Mouse (Mus musculus) inflammation-experienced regulatory T-cells, adult 6 months (primary cell): ENCODE results near the gene Nt5c2. TPM values are rescaled to one million over a fixed set of nuclear protein-coding genes. Genes with fewer than 3 reads are reported as not detected.

ENCODE experiments used
- ATAC-seq: one replicate; pipeline ENCODE4 v1.8.0; 2017
- polyA plus RNA-seq, 3 experiments: library from polyadenylated mRNA; unstranded; fragments of 100-300 nt; shearing (Covaris generic); gene quantifications; one replicate each; pipeline ENCODE4 v1.2.1; 2017

Nt5c2 gene
- polyA plus RNA-seq, 3 experiments from 2014 or later, result 22.1 to 37.3 (median 31.6) TPM

DNA sequence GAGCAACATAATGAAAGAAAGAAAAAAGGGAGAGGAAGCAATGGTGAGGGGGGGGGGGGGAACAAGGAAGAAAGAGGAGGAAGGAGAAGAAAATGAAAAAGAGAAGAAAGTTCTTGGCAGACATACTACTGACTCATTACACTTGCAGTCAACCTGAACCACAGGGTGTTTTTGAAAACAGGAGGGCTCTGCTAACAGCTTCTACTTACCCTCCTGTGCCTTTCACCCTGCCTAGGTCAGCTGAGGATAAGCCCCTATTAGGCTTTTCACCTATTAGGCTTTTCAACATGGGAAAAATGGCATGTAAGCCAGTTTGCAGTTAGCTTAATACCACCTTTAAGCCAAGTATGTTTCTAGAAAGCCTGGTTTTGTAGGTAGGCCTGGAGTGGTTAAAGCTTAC lies 51.5 kb downstream of the Nt5c2 start:
- no peak for ATAC-seq

DNA sequence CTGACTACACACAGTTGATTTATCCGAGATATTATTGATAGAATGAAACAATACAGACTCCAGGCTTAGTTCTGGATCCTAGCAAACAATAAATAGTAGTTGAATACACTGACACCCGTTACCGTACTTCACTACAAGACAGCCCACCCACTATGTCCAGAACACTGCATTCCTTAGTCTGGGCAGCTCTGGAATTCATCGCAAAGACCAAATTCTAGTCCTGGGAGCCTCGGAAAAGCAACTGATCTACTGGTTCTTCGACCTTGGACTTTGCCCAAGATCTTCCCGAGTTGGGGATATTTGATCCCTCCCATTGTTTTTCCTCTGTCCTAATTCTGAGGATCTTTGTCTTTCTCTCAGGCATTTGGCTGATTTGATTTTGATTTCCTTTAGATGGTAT lies 52.1 kb downstream of the Nt5c2 start:
- ATAC-seq, result no peak

GRCm38 (mm10) chr19:46962171-46962772 lies 52.7 kb downstream of the Nt5c2 start:
- ATAC-seq, result peak; percentile 74

DNA sequence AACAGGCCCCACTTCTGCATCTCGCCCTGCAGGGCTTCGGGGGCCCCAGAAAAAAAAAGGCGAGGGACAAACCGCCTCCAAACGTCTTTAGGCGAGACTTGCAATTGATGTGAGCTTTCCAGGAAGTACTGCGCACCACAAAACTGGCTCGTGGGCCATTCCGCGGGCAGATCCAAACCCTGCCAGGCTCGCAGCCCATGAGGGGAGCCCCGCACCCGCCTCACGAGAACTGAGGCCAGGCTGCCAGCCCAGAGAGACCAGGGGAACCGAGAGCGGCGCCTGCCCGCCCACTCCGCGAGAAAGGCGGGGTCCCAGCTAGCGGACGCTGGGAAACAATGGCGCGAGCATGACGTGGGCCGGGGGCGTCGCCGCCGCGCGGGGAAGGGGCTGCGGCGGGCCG lies 53.3 kb downstream of the Nt5c2 start:
- peak; percentile 74 for ATAC-seq

GRCm38 (mm10) chr19:46961047-46961651 lies 53.8 kb downstream of the Nt5c2 start:
- ATAC-seq, result no peak

DNA sequence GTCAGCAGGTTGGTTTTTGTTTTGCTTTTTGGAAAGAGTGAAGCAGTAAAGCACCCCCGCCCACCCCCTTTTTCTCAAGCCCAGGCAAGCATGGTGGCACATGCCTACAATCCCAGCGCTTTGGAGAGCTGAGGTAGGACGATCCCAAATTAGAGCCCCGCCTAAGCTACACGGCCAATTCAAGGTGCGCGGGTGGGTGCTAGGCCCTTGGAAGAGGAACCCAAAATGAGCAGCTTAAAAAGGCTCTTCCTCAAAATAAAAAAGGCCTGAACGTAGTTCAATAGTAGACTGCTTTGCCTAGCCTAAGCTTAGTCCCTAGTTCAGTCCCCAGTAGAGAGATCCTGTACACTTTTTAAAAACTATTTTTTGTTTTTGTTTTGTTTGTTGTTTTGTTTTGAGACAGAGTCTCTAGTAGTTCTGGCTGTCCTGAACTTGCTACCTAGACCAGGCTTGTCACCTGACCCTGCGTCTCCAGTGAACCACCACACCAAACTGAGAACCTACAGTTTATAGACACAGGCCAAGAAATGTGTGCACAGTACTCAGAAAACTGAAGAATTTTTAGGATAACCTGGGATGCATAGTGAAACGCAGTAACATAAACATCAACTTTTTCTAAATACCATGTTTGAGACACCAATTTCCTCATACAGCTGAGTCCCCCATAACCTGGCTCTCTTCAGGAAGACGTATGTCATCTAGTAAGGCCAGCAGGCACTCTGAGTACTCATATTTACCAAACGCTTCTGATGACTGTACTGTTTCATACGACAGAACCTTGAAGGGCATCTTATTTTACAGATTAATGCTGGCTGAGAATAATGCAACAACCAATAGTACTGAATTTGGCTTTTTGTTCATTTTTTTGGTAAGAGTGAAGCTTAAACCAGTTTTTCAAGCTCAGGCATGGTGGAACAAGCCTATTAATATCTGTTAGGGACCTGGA lies 54.6 kb downstream of the Nt5c2 start:
- no peak for ATAC-seq

DNA sequence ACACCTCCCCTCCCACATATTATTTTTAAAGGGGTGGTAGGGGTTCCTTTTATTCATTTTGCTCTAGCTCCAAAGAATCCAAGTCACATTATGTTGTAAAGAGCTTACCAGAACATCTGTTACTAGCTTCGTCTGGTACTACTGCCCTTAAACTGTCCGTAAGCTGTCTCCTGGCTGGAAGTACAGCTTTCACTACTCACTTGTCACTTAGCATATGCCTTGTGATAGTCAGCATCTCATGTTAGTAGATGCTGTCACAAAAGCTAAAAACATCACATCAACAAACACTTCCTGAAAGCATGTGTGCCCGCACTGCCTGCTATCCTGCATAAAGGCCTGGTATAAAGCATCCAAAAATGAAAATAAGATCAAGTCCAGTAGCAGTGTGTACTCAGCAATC lies 55.4 kb downstream of the Nt5c2 start:
- no peak for ATAC-seq

DNA sequence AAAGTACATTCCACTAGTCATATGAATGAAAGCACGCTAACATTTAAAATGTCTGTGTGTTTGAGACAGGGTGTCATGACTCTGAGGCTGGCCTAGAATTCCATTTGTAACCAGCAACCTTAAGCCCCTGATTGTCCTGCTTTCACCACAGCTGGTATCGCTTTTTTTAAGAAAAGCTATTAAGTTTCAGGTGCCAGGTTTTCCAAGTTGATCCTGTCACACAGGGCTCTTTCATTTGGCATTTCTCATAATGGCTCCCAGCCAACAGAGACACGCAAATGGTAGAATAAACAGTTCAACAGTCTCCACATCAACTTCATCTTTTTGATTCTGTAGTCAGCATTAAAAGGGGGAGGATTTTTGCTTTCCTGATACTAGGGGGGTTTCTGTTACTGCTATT lies 56.4 kb downstream of the Nt5c2 start:
- no peak for ATAC-seq

DNA sequence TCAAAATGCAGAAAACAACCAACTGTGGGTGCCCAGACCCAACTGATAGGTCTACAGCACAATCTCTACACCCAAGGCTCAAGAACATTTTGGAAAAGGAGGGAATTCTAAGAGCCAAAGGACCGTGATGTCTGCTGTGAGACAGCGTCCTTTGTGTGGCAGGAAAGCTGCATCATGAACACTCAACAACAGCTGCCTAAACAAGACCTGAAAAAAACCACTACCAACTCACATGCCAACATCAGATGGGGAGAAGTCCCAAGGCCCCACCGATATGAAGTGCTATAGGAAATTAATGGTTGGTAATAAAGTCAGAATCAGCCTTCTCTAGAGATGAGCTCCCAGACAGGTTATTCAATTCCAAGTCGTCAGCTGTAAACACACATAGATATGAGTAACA lies 57.0 kb downstream of the Nt5c2 start:
- ATAC-seq, result no peak

DNA sequence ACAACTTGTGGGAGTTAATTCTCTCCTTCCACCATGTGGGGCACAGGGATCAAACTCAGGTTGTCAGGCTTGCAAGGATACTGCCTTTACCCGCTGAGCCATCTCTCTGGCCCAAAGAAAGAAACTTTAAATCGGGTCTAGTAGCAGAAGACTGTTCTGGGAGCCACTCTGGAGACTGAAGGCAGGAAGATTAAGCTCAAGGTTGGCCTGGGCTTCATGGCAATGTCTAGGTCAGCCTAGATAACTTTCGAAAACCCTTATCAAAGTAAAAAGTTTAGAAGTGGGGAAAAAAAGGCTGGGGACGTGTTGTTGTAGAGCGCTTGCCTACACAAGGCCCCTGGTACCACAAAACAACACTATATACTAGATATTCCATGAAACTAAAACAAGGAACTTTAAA lies 58.0 kb downstream of the Nt5c2 start:
- no peak for ATAC-seq

- no peak for ATAC-seq
Measured at GRCm38 (mm10) chr19:46956410-46956809, 58.5 kb downstream of the Nt5c2 start.

- no peak for ATAC-seq
Measured at GRCm38 (mm10) chr19:46955630-46956029, 59.3 kb downstream of the Nt5c2 start.

DNA sequence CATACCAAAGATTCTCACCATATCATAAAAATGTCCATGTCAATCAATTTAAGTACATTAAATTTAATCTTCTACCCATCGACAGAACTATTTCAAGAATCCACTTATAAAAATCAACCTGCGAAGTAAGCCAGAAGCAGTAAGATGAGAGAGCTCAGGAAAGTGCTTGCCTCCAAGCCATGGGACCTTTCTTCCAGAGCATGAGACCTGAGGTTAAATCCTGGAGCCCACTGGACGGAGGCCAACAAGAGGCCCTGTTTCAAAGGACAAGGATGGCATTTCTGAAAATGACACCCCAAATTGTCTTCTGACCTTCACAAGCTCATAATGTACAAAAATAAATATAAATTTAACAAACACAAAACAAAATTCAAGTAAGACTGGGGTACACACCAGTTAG lies 61.4 kb downstream of the Nt5c2 start:
- ATAC-seq, result no peak

DNA sequence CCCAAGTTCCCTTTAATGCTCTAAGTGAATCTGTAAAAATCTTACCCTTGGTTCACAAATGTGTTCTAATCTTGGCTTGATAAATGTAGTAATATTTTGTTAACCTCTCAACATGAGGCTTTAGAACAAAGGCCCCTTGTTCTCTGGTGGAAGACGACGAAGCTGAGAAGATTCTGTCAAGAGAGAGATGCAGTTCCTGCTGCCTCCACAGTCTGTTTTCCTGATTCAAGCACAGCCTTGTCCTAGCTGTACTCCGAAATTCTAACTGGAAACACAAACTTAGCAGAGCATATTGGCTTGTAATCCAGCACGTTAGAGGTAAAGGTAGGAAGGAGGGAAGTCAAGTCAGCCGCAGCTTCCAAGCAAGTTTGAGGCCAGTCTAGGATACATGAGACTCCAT lies 62.0 kb downstream of the Nt5c2 start:
- no peak for ATAC-seq

DNA sequence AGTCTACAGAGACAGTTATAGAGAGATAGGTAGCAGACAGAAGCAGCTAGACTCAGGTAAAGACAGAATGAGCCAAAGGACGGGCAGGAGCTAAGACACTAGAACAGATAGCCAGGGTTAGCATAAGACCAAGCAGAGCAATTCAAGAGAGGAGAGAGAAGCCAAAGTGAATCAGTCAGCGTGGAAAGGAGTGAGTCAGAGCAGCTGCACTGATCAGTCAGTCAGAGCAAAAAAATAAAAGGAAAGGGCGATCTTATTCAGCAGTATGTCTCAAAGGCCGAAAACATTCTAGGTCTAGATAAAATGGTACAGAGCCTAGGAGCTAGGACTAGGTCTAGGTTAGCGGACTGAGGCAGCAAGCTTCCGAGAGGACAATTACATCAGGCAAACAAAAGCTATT lies 70.6 kb downstream of the Nt5c2 start:
- ATAC-seq, result no peak

GRCm38 (mm10) chr19:46937173-46937572 lies 77.8 kb downstream of the Nt5c2 start:
- no peak for ATAC-seq

DNA sequence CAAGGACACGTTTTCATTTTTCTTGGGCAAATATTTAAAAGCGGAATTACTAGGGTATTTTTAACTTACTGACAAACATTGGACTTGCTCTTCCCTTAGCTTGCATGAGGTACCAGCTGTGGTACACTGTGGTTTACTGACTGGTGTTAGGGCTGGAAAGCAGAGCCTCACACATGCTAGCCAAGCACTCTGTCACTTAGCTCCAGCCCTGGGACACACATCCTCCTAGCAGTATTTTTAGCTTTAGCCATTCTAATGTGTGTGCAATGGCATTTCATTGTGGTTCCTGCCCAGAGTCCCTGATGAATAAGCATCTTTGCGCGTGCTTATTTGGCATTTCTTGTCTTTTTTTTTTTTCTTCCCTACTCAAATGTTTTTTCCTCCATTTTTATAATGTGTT lies 80.9 kb downstream of the Nt5c2 start:
- ATAC-seq, result no peak

- no peak for ATAC-seq
Measured at GRCm38 (mm10) chr19:46932608-46933007, 82.3 kb downstream of the Nt5c2 start.

DNA sequence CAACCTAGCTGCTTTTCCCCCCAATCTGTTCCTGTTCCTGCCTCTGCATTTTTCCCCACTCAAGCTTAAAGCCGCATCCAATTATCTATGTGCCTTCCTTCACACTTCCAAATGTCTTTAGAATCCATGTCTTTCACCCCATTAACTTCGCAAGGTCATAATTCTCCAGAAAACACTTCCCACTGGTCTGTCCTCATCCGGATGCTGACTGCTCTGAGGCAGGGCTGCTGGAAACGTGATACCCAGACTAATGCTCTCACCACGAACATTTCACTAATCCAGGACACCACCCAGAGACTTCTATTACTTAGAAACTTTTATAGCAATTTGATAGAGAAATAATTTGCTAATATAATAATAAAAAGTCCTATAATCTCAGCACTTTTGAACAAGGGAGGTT lies 84.9 kb downstream of the Nt5c2 start:
- ATAC-seq, result no peak

DNA sequence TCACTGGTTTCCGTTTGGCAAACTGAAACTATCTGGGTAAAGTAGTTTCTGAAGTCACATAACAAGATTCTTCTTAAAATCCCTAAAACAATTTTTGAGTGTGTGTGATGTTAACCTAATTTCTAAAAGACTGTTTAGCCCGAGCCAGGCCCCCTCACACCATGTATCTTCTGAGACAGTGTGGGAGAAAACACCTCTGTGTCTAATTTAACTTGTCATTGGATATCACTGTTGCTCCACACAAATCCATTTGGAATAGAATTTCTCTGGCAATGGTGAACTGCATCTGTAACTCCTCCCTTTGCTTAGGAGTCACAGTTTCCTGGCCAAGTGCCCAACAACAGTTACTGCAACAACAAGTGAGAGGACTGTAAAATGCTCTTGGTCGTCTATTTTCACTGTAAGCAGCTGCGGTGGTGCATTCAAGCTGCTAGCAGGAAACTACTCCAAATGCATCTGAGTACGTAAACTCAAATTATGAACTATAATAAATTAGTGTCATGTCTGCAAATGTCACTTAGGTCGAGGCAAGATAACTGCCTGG lies 85.8 kb downstream of the Nt5c2 start:
- ATAC-seq, result peak; percentile 59

GRCm38 (mm10) chr19:46928136-46928535 lies 86.8 kb downstream of the Nt5c2 start:
- ATAC-seq, result no peak

DNA sequence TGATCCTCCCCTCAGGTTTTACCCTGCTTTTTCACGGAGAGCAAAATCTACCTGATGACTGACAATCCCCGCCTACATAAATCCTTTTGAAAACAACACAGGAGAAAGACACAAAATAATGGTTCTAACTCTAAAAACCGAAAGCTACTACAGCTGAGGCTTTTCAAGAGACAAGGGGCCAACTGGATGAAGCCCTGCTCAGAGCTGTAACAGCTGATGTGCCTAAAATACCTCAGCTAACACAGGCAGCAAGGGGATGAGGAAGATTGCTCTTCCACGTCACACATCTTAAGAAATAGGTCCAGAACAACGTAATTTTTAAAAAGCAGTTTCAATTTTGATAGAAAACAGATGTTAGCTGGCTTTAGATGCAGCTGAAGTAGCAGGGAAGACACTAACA lies 88.0 kb downstream of the Nt5c2 start:
- peak; percentile 40 for ATAC-seq

- no peak for ATAC-seq
Measured at GRCm38 (mm10) chr19:46926357-46926756, 88.6 kb downstream of the Nt5c2 start.

DNA sequence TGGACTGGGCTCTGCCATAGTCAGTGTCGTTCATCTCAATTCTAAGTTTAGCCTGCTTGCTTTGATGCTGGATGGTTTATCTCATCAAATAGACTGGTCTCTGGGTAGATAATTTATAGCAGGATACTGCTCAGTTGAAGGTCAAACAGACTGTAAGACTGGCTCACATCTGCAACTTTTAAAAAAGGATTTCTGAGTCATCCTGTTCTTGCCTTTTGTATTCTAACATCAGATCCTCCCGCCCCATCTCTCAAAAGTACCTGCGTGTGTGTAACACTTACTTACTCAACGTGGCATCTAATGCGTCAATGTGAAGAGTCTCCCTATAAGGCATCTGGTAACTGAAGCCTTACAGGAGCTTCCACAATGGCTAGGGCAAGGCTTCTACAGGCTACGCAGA lies 94.4 kb downstream of the Nt5c2 start:
- no peak for ATAC-seq
